In genomic region chr9:28806666-28807065, GRCm38 (mm10) we compare ENCODE assay signal across 27 mouse cellular contexts.
A peak's percentile ranks its signal among the peaks of the same experiment; 100 is the strongest.
DNase-seq lines count a peak whose midpoint lies in the region; ATAC-seq and TF ChIP-seq lines count a peak whose summit lies in the region.
"Had no signal": no experiment of that assay in that cellular context is flagged by ENCODE, and none has a peak within 500 bp of the region (broad histone marks: within the 10 kb centered on the region; RNA-seq: fewer than 3 reads in every experiment).

No protein-coding gene starts in this region.

- H3K4me3 ChIP-seq in heart, embryonic 12.5 days = no peak overlapping the region
- H3K4me3 ChIP-seq in heart, embryonic 14.5 days (ENCODE audit: control insufficient read depth in 1 of 2, insufficient read depth in 1 of 2, low read depth in 1 of 2, low read length in 2 of 2) = no peak overlapping the region
- H3K4me3 ChIP-seq in heart, embryonic 11.5 days (ENCODE audit: low read depth, low read length) = no peak overlapping the region
- H3K4me3 ChIP-seq in heart, postnatal 0 days (ENCODE audit: low read depth, low read length) = no peak overlapping the region
- H3K4me3 ChIP-seq: embryonic facial prominence, embryonic 10.5 days; embryonic facial prominence, embryonic 13.5 days; erythroblast, embryonic 14.5 days; forebrain, embryonic 12.5 days; hindbrain, embryonic 13.5 days; intestine, embryonic 15.5 days; kidney, embryonic 15.5 days had no signal

- H3K27me3 ChIP-seq in heart, embryonic 12.5 days (replicated peaks) = no peaks in the 10 kb centered on the region
- no peaks in the 10 kb centered on the region for H3K27me3 ChIP-seq in heart, embryonic 14.5 days (ENCODE audit: control insufficient read depth, insufficient read depth, low read length)
- no peaks in the 10 kb centered on the region for H3K27me3 ChIP-seq in heart, embryonic 11.5 days (ENCODE audit: control insufficient read depth, insufficient read depth, low read length)
- H3K27me3 ChIP-seq in heart, postnatal 0 days (ENCODE audit: control insufficient read depth, insufficient read depth, low read length) = no peaks in the 10 kb centered on the region
- H3K27me3 ChIP-seq: embryonic facial prominence, embryonic 13.5 days; forebrain, embryonic 12.5 days; hindbrain, embryonic 13.5 days; intestine, embryonic 15.5 days; kidney, embryonic 15.5 days had no signal

- H3K4me2 ChIP-seq in heart, embryonic 12.5 days = no peak overlapping the region
- no peak overlapping the region for H3K4me2 ChIP-seq in heart, embryonic 14.5 days (ENCODE audit: low read length)
- no peak overlapping the region for H3K4me2 ChIP-seq in heart, embryonic 11.5 days
- no peak overlapping the region for H3K4me2 ChIP-seq in heart, postnatal 0 days (ENCODE audit: low read depth, low read length)
- H3K4me2 ChIP-seq: embryonic facial prominence, embryonic 13.5 days; forebrain, embryonic 12.5 days; hindbrain, embryonic 13.5 days; intestine, embryonic 15.5 days; kidney, embryonic 15.5 days had no signal

- no peak for TF ChIP-seq EP300 in heart, postnatal 0 days (IDR thresholded peaks at IDR 0.05; ENCODE audit: low read depth)

- no peak overlapping the region for H3K9ac ChIP-seq in heart, embryonic 12.5 days
- H3K9ac ChIP-seq in heart, embryonic 14.5 days (ENCODE audit: low read length) = no peak overlapping the region
- no peak overlapping the region for H3K9ac ChIP-seq in heart, embryonic 11.5 days (ENCODE audit: low read depth, low read length)
- H3K9ac ChIP-seq in heart, postnatal 0 days (replicated peaks; ENCODE audit: low read depth, low read length) = no peak overlapping the region
- H3K9ac ChIP-seq: embryonic facial prominence, embryonic 13.5 days; forebrain, embryonic 12.5 days; hindbrain, embryonic 13.5 days; intestine, embryonic 15.5 days; kidney, embryonic 15.5 days had no signal

- peak; percentile 19 for DNase-seq in heart, adult 8-10 months (ENCODE audit: low spot score)
- DNase-seq in heart, postnatal 0 days (ENCODE audit: low spot score) = peak; percentile 66
- no peak for DNase-seq in adrenal gland, adult 2 months
- DNase-seq: adrenal gland, adult 8-10 months; adrenal gland, postnatal 25 days; cerebellum, adult 11-12 months; cerebellum, adult 8-10 months; cerebellum, postnatal 10 days; cerebellum, postnatal 36 days; embryo, embryonic 11 days; gastrocnemius, postnatal 10 days; gastrocnemius, postnatal 36 days; kidney, adult 11 months; kidney, adult 8-10 months had no signal

- H3K4me1 ChIP-seq in heart, embryonic 12.5 days (replicated peaks) = peaks cover 4% of the 10 kb centered on the region
- H3K4me1 ChIP-seq in heart, embryonic 14.5 days (ENCODE audit: control insufficient read depth in 2 of 2, insufficient read depth in 2 of 2, low read length in 2 of 2) = 0 out of 4 replicates have a peak, but pooled peaks cover 0 to 6% of the 10 kb centered on the region in 2 experiments
- no peaks in the 10 kb centered on the region for H3K4me1 ChIP-seq in heart, embryonic 11.5 days (ENCODE audit: control insufficient read depth, insufficient read depth, low read length)
- H3K4me1 ChIP-seq in heart, postnatal 0 days (ENCODE audit: control insufficient read depth, insufficient read depth) = peaks cover 7% of the 10 kb centered on the region; the same call in 1 of the 2 replicates
- H3K4me1 ChIP-seq: embryonic facial prominence, embryonic 10.5 days; embryonic facial prominence, embryonic 13.5 days; forebrain, embryonic 12.5 days; hindbrain, embryonic 13.5 days; intestine, embryonic 15.5 days; kidney, embryonic 15.5 days had no signal

- no peak for TF ChIP-seq CTCF in heart, postnatal 0 days (IDR thresholded peaks at IDR 0.05; ENCODE audit: low read depth)

- H3K9me3 ChIP-seq in heart, embryonic 12.5 days (replicated peaks) = no peaks in the 10 kb centered on the region
- H3K9me3 ChIP-seq in heart, embryonic 14.5 days (ENCODE audit: control insufficient read depth, low read length) = no peaks in the 10 kb centered on the region
- H3K9me3 ChIP-seq in heart, embryonic 11.5 days (replicated peaks; ENCODE audit: control insufficient read depth, low read length) = no peaks in the 10 kb centered on the region
- no peaks in the 10 kb centered on the region for H3K9me3 ChIP-seq in heart, postnatal 0 days (replicated peaks; ENCODE audit: control insufficient read depth, low read length)
- H3K9me3 ChIP-seq: embryonic facial prominence, embryonic 10.5 days; embryonic facial prominence, embryonic 13.5 days; forebrain, embryonic 12.5 days; hindbrain, embryonic 13.5 days; intestine, embryonic 15.5 days; kidney, embryonic 15.5 days had no signal

- ATAC-seq in heart, embryonic 12.5 days (ENCODE audit: insufficient number of reproducible peaks, low FRiP score) = no peak
- 0 out of 2 replicates have a peak, but pooled peaks have one; percentile 26 for ATAC-seq in heart, embryonic 14.5 days (ENCODE audit: insufficient number of reproducible peaks, insufficient read depth, low FRiP score, low read depth)
- no peak for ATAC-seq in heart, embryonic 11.5 days (replicated peaks; ENCODE audit: insufficient number of reproducible peaks, low FRiP score, low TSS enrichment)
- peak; percentile 60; the same call in 1 of the 2 replicates for ATAC-seq in heart, postnatal 0 days (ENCODE audit: insufficient read depth, low read depth)
- ATAC-seq: CD4-positive, CD25-positive, alpha-beta regulatory T cell, adult 4 months; forebrain, embryonic 16.5 days; hindbrain, embryonic 16.5 days; intestine, embryonic 15.5 days had no signal

- H3K36me3 ChIP-seq in heart, embryonic 12.5 days = no peaks in the 10 kb centered on the region
- H3K36me3 ChIP-seq in heart, embryonic 14.5 days (ENCODE audit: control insufficient read depth, insufficient read depth, low read length) = no peaks in the 10 kb centered on the region
- no peaks in the 10 kb centered on the region for H3K36me3 ChIP-seq in heart, embryonic 11.5 days (ENCODE audit: control insufficient read depth, insufficient read depth, low read length)
- no peaks in the 10 kb centered on the region for H3K36me3 ChIP-seq in heart, postnatal 0 days (replicated peaks; ENCODE audit: control insufficient read depth, insufficient read depth, low read length)
- H3K36me3 ChIP-seq: embryonic facial prominence, embryonic 10.5 days; embryonic facial prominence, embryonic 13.5 days; forebrain, embryonic 12.5 days; hindbrain, embryonic 13.5 days; intestine, embryonic 15.5 days; kidney, embryonic 15.5 days had no signal

- no peak overlapping the region for H3K27ac ChIP-seq in heart, embryonic 12.5 days (ENCODE audit: poor library complexity, severe bottlenecking)
- no peak overlapping the region for H3K27ac ChIP-seq in heart, embryonic 14.5 days (replicated peaks in 1 of 2; ENCODE audit: control insufficient read depth in 1 of 2, insufficient read depth in 1 of 2, low read depth in 2 of 2, low read length in 2 of 2)
- no peak overlapping the region for H3K27ac ChIP-seq in heart, embryonic 11.5 days (ENCODE audit: low read depth, low read length)
- no peak overlapping the region; the same call in 1 of the 2 replicates for H3K27ac ChIP-seq in heart, postnatal 0 days (ENCODE audit: low read depth)
- H3K27ac ChIP-seq: embryonic facial prominence, embryonic 10.5 days; embryonic facial prominence, embryonic 13.5 days; forebrain, embryonic 12.5 days; hindbrain, embryonic 13.5 days; intestine, embryonic 15.5 days; kidney, embryonic 15.5 days had no signal

Comparison
In these comparisons a context has a peak if more than half of its experiments do, and no peak if none do; other contexts are left out.
1. ATAC-seq: peak in heart, embryonic 14.5 days (single experiment) and heart, postnatal 0 days (single experiment); none in heart, embryonic 12.5 days (single experiment) and heart, embryonic 11.5 days (single experiment).